Mouse (Mus musculus) hindbrain, embryonic 15.5 days (tissue): Measurements from ENCODE around the gene Parp12. TPM values are rescaled to one million over a fixed set of nuclear protein-coding genes. Genes with fewer than 3 reads are reported as not detected.

Experiments
- ATAC-seq: fragments of 200-750 bp; cut with Nextera tagmentation; 2 replicates; pipeline ENCODE4 v1.8.0; 2017; ENCODE audit warnings: low read depth, moderate number of reproducible peaks, moderate TSS enrichment; ENCODE audit not compliant: low FRiP score
- H3K27ac ChIP-seq: fragments of 300-500 bp; sonication (generic); replicated peaks from 2 replicates; pipeline ENCODE4 v1.5.1; 2015; ENCODE audit warnings: mild to moderate bottlenecking, inconsistent platforms
- H3K27me3 ChIP-seq: fragments of 300-500 bp; sonication (generic); 2 replicates; pipeline ENCODE4 v1.6.1; 2015; ENCODE audit warnings: control low read depth, inconsistent platforms
- H3K36me3 ChIP-seq: fragments of 300-500 bp; sonication (generic); 2 replicates; pipeline ENCODE4 v1.6.1; 2015; ENCODE audit warnings: control low read depth, inconsistent platforms
- H3K4me1 ChIP-seq: fragments of 300-500 bp; sonication (generic); replicated peaks from 2 replicates; pipeline ENCODE4 v1.6.1; 2015; ENCODE audit warnings: control low read depth, inconsistent platforms
- H3K4me2 ChIP-seq: fragments of 300-500 bp; sonication (generic); 2 replicates; pipeline ENCODE4 v1.6.1; 2015; ENCODE audit warnings: moderate library complexity, mild to moderate bottlenecking, inconsistent platforms
- H3K4me3 ChIP-seq: fragments of 300-500 bp; sonication (generic); 2 replicates; pipeline ENCODE4 v1.5.1; 2015; ENCODE audit warnings: mild to moderate bottlenecking, inconsistent platforms
- H3K9ac ChIP-seq: fragments of 300-500 bp; sonication (generic); 2 replicates; pipeline ENCODE4 v1.6.1; 2015; ENCODE audit warnings: inconsistent platforms
- H3K9me3 ChIP-seq: fragments of 300-500 bp; sonication (generic); 2 replicates; pipeline ENCODE4 v1.6.1; 2016; ENCODE audit warnings: control low read depth, inconsistent platforms
- WGBS: fragments of 180-500 bp; shearing (Covaris S2); methylation state at CpG from one replicate; pipeline ENCODE4 v1.1.7; 2015; 5-methylcytosine and 5-hydroxymethylcytosine counted together
- polyA plus RNA-seq: library from polyadenylated mRNA; unstranded; fragments of >200 nt; fragmentation: Nextera tagmentation; extraction: Ambion mirVana; gene quantifications from 2 replicates; pipeline ENCODE4 v1.2.1, GENCODE M21; 2015

The Parp12 gene
- polyA plus RNA-seq, 1 experiment from 2014 or later, result 2.9 TPM

GRCm38 (mm10) chr6:39106812-39107211, 11.3 kb downstream of the Parp12 start:
- Histone ChIP-seq H3K9me3 (no peaks in the 10 kb centered on the region), H3K4me1 (no peaks in the 10 kb centered on the region), H3K9ac (no peak overlapping the region), H3K4me3 (no peak overlapping the region), H3K4me2 (no peak overlapping the region), H3K27ac (no peak overlapping the region), H3K27me3 (no peaks in the 10 kb centered on the region), H3K36me3 (no peaks in the 10 kb centered on the region)
- ATAC-seq, result no peak
- 59% methylated on average over 2 of the region's 2 CpGs for WGBS

DNA sequence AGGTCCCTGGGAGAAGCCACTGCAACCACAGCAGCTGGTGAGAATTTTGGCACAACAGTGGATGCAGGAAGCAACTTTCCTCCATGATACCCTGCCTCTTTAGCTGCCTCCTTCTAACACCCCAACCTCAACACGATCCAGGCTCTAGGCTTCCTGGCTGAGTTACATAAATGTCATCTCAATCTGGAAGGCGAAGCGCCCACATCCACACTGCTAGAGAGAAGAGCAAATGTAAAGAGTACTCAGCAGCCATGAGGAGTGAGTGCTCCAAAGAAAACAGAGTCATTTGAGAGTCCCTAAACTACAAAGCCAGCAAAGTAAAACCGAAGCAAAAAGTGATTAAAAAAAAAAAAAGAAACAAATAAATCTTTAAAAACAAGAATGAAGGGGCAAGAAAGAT, 13.5 kb downstream of the Parp12 start:
- Histone ChIP-seq H3K36me3 (no peaks in the 10 kb centered on the region), H3K9me3 (no peaks in the 10 kb centered on the region), H3K9ac (no peak overlapping the region), H3K4me2 (no peak overlapping the region), H3K4me3 (no peak overlapping the region), H3K27me3 (no peaks in the 10 kb centered on the region), H3K27ac (no peak overlapping the region), H3K4me1 (no peaks in the 10 kb centered on the region)
- no peak for ATAC-seq
- 91% methylated on average over 4 of the region's 4 CpGs for WGBS

GRCm38 (mm10) chr6:39076498-39076897, 41.7 kb downstream of the Parp12 start:
- Histone ChIP-seq H3K4me3 (no peak overlapping the region), H3K4me2 (no peak overlapping the region), H3K27me3 (no peaks in the 10 kb centered on the region), H3K9me3 (no peaks in the 10 kb centered on the region), H3K4me1 (0 out of 2 replicates have a peak, but pooled peaks cover 3% of the 10 kb centered on the region), H3K9ac (no peak overlapping the region), H3K36me3 (no peaks in the 10 kb centered on the region), H3K27ac (no peak overlapping the region)
- no peak for ATAC-seq

GRCm38 (mm10) chr6:39074186-39074585, 44.0 kb downstream of the Parp12 start:
- no peaks in the 10 kb centered on the region for H3K9me3 ChIP-seq
- 0 out of 2 replicates have a peak, but pooled peaks cover 3% of the 10 kb centered on the region for H3K4me1 ChIP-seq
- no peak overlapping the region for H3K4me3 ChIP-seq
- no peaks in the 10 kb centered on the region for H3K36me3 ChIP-seq
- H3K4me2 ChIP-seq, result no peak overlapping the region
- no peak overlapping the region for H3K9ac ChIP-seq
- H3K27me3 ChIP-seq, result no peaks in the 10 kb centered on the region
- ATAC-seq, result no peak
- no peak overlapping the region for H3K27ac ChIP-seq

GRCm38 (mm10) chr6:39072664-39073063, 45.5 kb downstream of the Parp12 start:
- Histone ChIP-seq H3K36me3 (no peaks in the 10 kb centered on the region), H3K4me1 (0 out of 2 replicates have a peak, but pooled peaks cover 3% of the 10 kb centered on the region), H3K9me3 (no peaks in the 10 kb centered on the region), H3K27ac (no peak overlapping the region), H3K27me3 (no peaks in the 10 kb centered on the region), H3K4me2 (no peak overlapping the region), H3K9ac (no peak overlapping the region), H3K4me3 (no peak overlapping the region)
- WGBS, result 32% methylated on average over 5 of the region's 5 CpGs
- no peak for ATAC-seq

DNA sequence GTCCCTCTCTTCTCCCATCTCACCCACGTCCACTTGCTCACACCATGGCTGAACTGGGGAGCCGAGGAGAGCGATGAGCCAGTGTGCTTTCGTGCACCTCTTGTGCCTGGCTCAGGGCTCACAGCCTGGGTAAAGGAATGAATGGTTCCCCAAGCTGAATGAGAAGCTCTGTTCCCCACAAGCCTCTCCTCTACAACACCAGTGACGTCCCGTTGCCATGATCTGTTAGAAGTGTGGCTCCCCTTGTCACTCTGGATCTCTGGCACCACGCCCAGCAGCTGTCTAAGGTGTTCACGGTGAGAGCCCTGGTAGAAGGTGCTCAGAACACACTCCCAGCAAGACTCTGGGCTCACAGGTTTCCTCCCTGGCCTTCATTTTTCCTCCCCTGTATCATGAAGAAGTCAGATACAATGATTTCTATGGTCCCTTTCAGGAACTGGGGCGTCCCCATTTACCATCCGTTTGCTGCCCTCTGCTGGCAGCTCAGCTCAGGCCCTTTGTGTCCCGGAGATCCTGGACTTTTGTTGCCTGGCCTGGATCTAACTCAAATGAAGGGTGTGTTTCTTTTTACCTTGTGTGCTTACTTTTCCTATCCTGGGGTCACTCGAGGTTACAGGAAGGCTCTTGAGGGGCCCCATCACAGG, 51.1 kb downstream of the Parp12 start:
- peak; percentile 77 for ATAC-seq
- 42% methylated on average over 12 of the region's 12 CpGs for WGBS
- H3K4me1 ChIP-seq, result 0 out of 2 replicates have a peak, but pooled peaks cover 5% of the 10 kb centered on the region
- no peak overlapping the region for H3K4me3 ChIP-seq
- no peaks in the 10 kb centered on the region for H3K36me3 ChIP-seq
- no peaks in the 10 kb centered on the region for H3K9me3 ChIP-seq
- H3K27ac ChIP-seq, result 0 out of 2 replicates have a peak overlapping the region, but pooled peaks have one; percentile 5
- H3K9ac ChIP-seq, result no peak overlapping the region
- H3K27me3 ChIP-seq, result no peaks in the 10 kb centered on the region
- H3K4me2 ChIP-seq, result no peak overlapping the region

DNA sequence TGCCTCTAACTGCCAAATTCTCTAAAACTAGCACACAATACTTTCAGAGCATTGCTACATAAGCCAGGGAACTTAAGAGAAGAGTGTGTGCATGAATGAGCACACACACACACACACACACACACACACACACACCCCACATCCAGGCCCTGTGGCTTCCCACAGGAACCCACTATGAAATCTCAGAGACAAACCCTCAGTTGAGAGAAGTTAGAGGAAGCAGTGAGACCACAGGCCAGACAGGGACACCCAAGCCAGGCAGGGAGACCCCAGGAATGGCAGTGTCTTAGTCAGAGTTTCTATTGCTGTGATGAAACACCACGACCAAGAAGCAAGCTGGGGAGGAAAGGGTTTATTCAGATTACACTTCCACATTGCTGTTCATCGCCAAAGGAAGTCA, 54.6 kb downstream of the Parp12 start:
- Histone ChIP-seq H3K27ac (no peak overlapping the region), H3K9me3 (no peaks in the 10 kb centered on the region), H3K36me3 (no peaks in the 10 kb centered on the region), H3K4me3 (no peak overlapping the region), H3K4me2 (no peak overlapping the region), H3K9ac (no peak overlapping the region), H3K27me3 (no peaks in the 10 kb centered on the region), H3K4me1 (peaks cover 14% of the 10 kb centered on the region)
- ATAC-seq, result no peak
- WGBS, result 56% methylated on average over 2 of the region's 2 CpGs

DNA sequence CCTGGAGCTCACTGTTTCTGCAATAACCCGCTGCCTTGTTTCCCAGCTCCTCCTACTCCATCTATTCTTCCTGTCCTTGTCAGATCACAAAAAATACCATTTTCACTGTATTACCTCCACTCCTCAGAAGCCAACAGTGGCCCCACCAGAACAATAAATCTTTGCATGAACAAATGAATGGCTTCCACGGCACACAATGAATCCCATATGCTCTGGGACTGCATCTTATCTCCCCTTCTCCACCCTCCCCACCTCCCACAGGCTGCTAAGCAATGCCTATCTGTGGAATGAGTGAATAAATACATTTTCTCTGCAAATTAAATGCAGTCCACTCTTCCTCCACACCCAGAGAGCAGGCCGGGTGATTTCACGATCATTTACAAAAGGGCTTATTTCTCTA, 57.0 kb downstream of the Parp12 start:
- H3K4me1 ChIP-seq, result peaks cover 9% of the 10 kb centered on the region
- no peaks in the 10 kb centered on the region for H3K36me3 ChIP-seq
- H3K27me3 ChIP-seq, result no peaks in the 10 kb centered on the region
- no peak overlapping the region for H3K9ac ChIP-seq
- no peak overlapping the region for H3K4me3 ChIP-seq
- ATAC-seq, result peak; percentile 59; the same call in 1 of the 2 replicates
- 29% methylated on average over 4 of the region's 4 CpGs for WGBS
- H3K27ac ChIP-seq, result peak overlapping the region; percentile 55; the same call in 1 of the 2 replicates
- H3K9me3 ChIP-seq, result no peaks in the 10 kb centered on the region
- no peak overlapping the region for H3K4me2 ChIP-seq

DNA sequence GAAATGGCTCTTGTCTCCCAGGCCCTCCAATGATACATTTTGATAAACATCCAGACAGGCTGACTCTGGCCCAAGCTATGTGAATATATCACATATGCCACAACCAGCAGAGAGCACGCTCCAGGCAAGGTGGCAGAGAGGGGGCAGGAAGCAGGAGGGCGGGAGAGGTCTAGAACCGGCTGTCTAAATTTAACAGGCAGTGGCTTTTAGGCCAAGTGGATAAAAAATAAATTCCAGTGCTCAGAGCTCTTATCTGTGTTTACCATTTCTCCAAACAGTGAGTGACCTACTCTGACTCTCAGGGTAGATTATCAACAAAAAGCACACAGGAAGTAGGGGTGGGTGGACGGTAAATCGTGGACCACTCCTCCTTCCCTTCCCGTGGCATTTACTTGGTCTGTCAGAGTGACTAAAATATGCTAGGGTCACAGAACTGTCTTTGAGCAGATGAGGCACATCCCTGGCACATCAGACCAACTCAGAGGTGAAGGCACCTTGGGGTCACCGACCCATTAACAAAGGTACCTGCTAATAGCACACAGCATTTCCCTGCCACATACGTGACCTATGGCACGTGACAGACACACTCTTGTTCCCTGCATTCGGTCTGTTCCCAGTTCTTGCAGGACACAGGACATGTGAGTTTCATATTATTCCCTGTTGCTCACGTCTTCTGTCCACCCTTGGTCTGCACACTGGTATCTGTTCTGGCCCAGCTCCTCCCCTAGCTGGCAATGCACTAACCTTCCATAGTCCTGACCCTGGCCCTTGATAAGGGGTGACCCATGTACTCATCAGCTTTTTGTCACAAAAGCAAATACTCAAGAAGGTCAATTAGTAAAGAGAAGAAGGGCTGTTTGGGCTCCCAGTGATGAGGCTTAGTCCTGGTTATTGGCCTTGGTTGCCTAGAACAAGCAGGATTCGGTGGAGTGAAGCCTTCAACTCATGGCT, 58.3 kb downstream of the Parp12 start:
- Histone ChIP-seq H3K27ac (no peak overlapping the region), H3K27me3 (no peaks in the 10 kb centered on the region), H3K9me3 (no peaks in the 10 kb centered on the region), H3K9ac (no peak overlapping the region), H3K4me2 (no peak overlapping the region), H3K4me1 (peaks cover 22% of the 10 kb centered on the region), H3K4me3 (no peak overlapping the region), H3K36me3 (no peaks in the 10 kb centered on the region)
- WGBS, result 90% methylated on average over 12 of the region's 12 CpGs
- ATAC-seq, result no peak

DNA sequence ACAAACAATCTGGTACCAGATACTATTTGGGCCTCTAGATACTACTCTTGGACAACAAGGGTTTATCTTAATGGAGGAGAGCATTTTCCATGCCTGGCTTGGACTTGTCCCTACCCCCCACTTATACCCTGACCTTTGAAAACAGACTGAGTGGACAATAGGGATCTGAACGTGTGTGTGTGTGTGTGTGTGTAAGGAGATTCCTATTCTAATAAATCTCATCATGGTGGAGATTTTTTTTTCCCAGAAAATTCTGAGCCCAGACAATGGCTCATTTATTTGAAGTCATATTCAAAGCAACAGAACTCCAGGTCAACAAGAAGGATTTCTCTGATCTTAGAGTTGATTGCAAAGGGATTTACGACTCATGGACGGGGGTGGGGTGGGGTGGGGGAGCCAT, 59.2 kb downstream of the Parp12 start:
- Histone ChIP-seq H3K9ac (no peak overlapping the region), H3K27me3 (no peaks in the 10 kb centered on the region), H3K4me1 (peaks cover 31% of the 10 kb centered on the region), H3K27ac (no peak overlapping the region), H3K9me3 (no peaks in the 10 kb centered on the region), H3K36me3 (no peaks in the 10 kb centered on the region), H3K4me2 (no peak overlapping the region), H3K4me3 (no peak overlapping the region)
- WGBS, result 81% methylated on average over 3 of the region's 3 CpGs
- ATAC-seq, result no peak

- no peak for ATAC-seq
- no peaks in the 10 kb centered on the region for H3K36me3 ChIP-seq
- H3K9me3 ChIP-seq, result no peaks in the 10 kb centered on the region
- no peak overlapping the region for H3K4me2 ChIP-seq
- 52% methylated on average over 3 of the region's 3 CpGs for WGBS
- H3K4me1 ChIP-seq, result peaks cover 31% of the 10 kb centered on the region
- H3K9ac ChIP-seq, result no peak overlapping the region
- no peak overlapping the region for H3K4me3 ChIP-seq
- no peak overlapping the region for H3K27ac ChIP-seq
- H3K27me3 ChIP-seq, result no peaks in the 10 kb centered on the region
These were observed 59.8 kb downstream of the Parp12 start for GRCm38 (mm10) chr6:39058389-39058788.

- Histone ChIP-seq H3K36me3 (no peaks in the 10 kb centered on the region), H3K27me3 (no peaks in the 10 kb centered on the region), H3K4me3 (no peak overlapping the region), H3K4me1 (peaks cover 31% of the 10 kb centered on the region), H3K9ac (no peak overlapping the region), H3K4me2 (no peak overlapping the region), H3K27ac (no peak overlapping the region), H3K9me3 (no peaks in the 10 kb centered on the region)
- whole genome bisulfite sequencing, result 97% methylated on average over 1 of the region's 1 CpGs
- ATAC-seq, result no peak
These were observed 61.0 kb downstream of the Parp12 start for GRCm38 (mm10) chr6:39057161-39057560.
